Comparison of ENCODE assay signal across 9 mouse cellular contexts in the genomic region with DNA sequence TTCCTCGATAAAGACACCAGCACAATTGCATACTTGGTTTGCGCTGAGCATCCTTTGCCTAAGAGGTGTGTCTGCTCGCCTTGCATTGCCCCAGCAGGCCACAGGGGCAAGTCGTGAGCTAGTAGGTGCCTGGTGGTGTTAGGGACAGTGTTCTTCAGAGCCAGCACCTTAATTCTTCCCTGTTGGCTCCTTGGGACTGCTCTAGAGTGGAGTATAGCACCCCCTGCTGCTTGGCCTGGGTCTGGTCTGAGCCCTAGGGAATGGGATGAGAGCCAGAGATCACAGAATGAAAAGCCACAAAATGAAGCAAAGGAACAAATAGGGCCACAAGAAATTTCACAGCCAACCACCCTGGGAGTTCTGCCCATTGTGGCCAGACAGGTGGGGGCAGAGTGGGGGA. TPM values are rescaled to one million over a fixed set of nuclear protein-coding genes. Genes with fewer than 3 reads are reported as not detected.
DNase-seq lines count a peak whose midpoint lies in the region; ATAC-seq lines count a peak whose summit lies in the region.
"Had no signal": no experiment of that assay in that cellular context is flagged by ENCODE, and none has a peak within 500 bp of the region (broad histone marks: within the 10 kb centered on the region; RNA-seq: fewer than 3 reads in every experiment).

No protein-coding gene starts in this region.

- no peak overlapping the region for H3K4me3 ChIP-seq in heart, embryonic 10.5 days
- H3K4me3 ChIP-seq in embryonic facial prominence, embryonic 11.5 days (ENCODE audit: low read depth, low read length) = no peak overlapping the region
- H3K4me3 ChIP-seq: liver, embryonic 15.5 days had no signal

- peaks cover 25% of the 10 kb centered on the region for H3K4me1 ChIP-seq in heart, embryonic 10.5 days
- peaks cover 5% of the 10 kb centered on the region; the same call in 1 of the 2 replicates for H3K4me1 ChIP-seq in embryonic facial prominence, embryonic 11.5 days (ENCODE audit: control insufficient read depth, insufficient read depth, low read length)

- no peak overlapping the region for H3K4me2 ChIP-seq in embryonic facial prominence, embryonic 11.5 days (ENCODE audit: low read depth, low read length)
- H3K4me2 ChIP-seq: liver, embryonic 15.5 days had no signal

- no peaks in the 10 kb centered on the region for H3K36me3 ChIP-seq in heart, embryonic 10.5 days
- H3K36me3 ChIP-seq in embryonic facial prominence, embryonic 11.5 days (replicated peaks; ENCODE audit: control insufficient read depth, insufficient read depth, low read depth, low read length) = no peaks in the 10 kb centered on the region
- no peaks in the 10 kb centered on the region for H3K36me3 ChIP-seq in splenic B cell, adult 2 months (ENCODE audit: control insufficient read depth, insufficient read depth, low read length, poor library complexity, severe bottlenecking)
- H3K36me3 ChIP-seq: liver, embryonic 15.5 days had no signal

- H3K27me3 ChIP-seq in heart, embryonic 10.5 days (ENCODE audit: insufficient read depth, poor library complexity, severe bottlenecking) = no peaks in the 10 kb centered on the region
- no peaks in the 10 kb centered on the region for H3K27me3 ChIP-seq in embryonic facial prominence, embryonic 11.5 days (ENCODE audit: control insufficient read depth, insufficient read depth, low read length)
- no peaks in the 10 kb centered on the region for H3K27me3 ChIP-seq in splenic B cell, adult 2 months (ENCODE audit: control insufficient read depth, insufficient read depth, low read length, poor library complexity, severe bottlenecking)

- H3K9ac ChIP-seq in embryonic facial prominence, embryonic 11.5 days (replicated peaks; ENCODE audit: low read length) = no peak overlapping the region
- H3K9ac ChIP-seq: liver, embryonic 15.5 days had no signal

- H3K9me3 ChIP-seq in heart, embryonic 10.5 days = no peaks in the 10 kb centered on the region
- no peaks in the 10 kb centered on the region for H3K9me3 ChIP-seq in embryonic facial prominence, embryonic 11.5 days (replicated peaks; ENCODE audit: control insufficient read depth, low read length)
- H3K9me3 ChIP-seq: liver, embryonic 15.5 days had no signal

- no peak overlapping the region for H3K27ac ChIP-seq in heart, embryonic 10.5 days
- H3K27ac ChIP-seq in embryonic facial prominence, embryonic 11.5 days (replicated peaks; ENCODE audit: low read depth, low read length) = no peak overlapping the region
- H3K27ac ChIP-seq: liver, embryonic 15.5 days had no signal

- ATAC-seq in embryonic facial prominence, embryonic 11.5 days (replicated peaks; ENCODE audit: insufficient number of reproducible peaks, low FRiP score, low TSS enrichment, low read depth) = no peak

- WGBS in heart, embryonic 10.5 days = 59% methylated on average over 4 of the region's 4 CpGs
- WGBS in embryonic facial prominence, embryonic 11.5 days = 56% methylated on average over 4 of the region's 4 CpGs

- DNase-seq in heart, adult 11 months = peak; percentile 96
- DNase-seq in heart, embryonic 10.5 days (ENCODE audit: low spot score) = no peak
- DNase-seq in adrenal gland, adult 18-20 months (ENCODE audit: low spot score in 2 of 2) = peak; percentile 64 to 70
- DNase-seq in embryonic facial prominence, embryonic 11.5 days (ENCODE audit: low spot score) = peak; percentile 49
- peak; percentile 63 to 76 for DNase-seq in heart, postnatal 36 days
- peak; percentile 63 to 68 for DNase-seq in layer of hippocampus, postnatal 10 days (ENCODE audit: low spot score in 2 of 2)
- peak; percentile 78 for DNase-seq in lung, postnatal 25 days (ENCODE audit: low spot score)
- DNase-seq in splenic B cell, adult 2 months (ENCODE audit: low read depth, low spot score) = peak; percentile 74

- intact Hi-C loops in heart, postnatal 36 days (cut with DNase I) = loop anchor here (1.0 to 2.0 kb wide), 2 partner anchors 62 to 206 kb away; a partner anchor contains a TSS

RNA-seq across cellular contexts. Expression of a gene that starts 11.6 kb away (rescaled TPM):
- 3.7 and 4.1 TPM in 2 replicates for polyA plus RNA-seq in heart, embryonic 10.5 days (2016; fragmentation: Nextera tagmentation; extraction: Ambion mirVana)
- total RNA-seq in adrenal gland, adult 18-20 months (2021) = under 1 TPM; 0.51 to 0.56 TPM
- 2.7 and 2.9 TPM in 2 replicates for polyA plus RNA-seq in embryonic facial prominence, embryonic 11.5 days (2014; fragmentation: Nextera tagmentation; extraction: Ambion mirVana)
- under 1 TPM; 0.41 to 0.61 TPM for total RNA-seq in heart, postnatal 36 days (2021)
- under 1 TPM; 0.29 to 0.48 TPM for total RNA-seq in layer of hippocampus, postnatal 10 days (2021)

RNA-seq across cellular contexts. Expression of a gene that starts 33.8 kb away (rescaled TPM):
- polyA plus RNA-seq in heart, embryonic 10.5 days (2016; fragmentation: Nextera tagmentation; extraction: Ambion mirVana) = not detected in 2 replicates
- total RNA-seq in adrenal gland, adult 18-20 months (2021) = not detected
- polyA plus RNA-seq in embryonic facial prominence, embryonic 11.5 days (2014; fragmentation: Nextera tagmentation; extraction: Ambion mirVana) = not detected in 2 replicates
- not detected for total RNA-seq in heart, postnatal 36 days (2021)
- total RNA-seq in layer of hippocampus, postnatal 10 days (2021) = not detected
- polyA plus RNA-seq: liver, embryonic 15.5 days had no signal

RNA-seq across cellular contexts. Expression of a gene that starts 40.9 kb away (rescaled TPM):
- 0.36 TPM in 1 of 2 replicates, not detected in the other for polyA plus RNA-seq in heart, embryonic 10.5 days (2016; fragmentation: Nextera tagmentation; extraction: Ambion mirVana)
- not detected for total RNA-seq in adrenal gland, adult 18-20 months (2021)
- polyA plus RNA-seq in embryonic facial prominence, embryonic 11.5 days (2014; fragmentation: Nextera tagmentation; extraction: Ambion mirVana) = not detected in 2 replicates
- total RNA-seq in heart, postnatal 36 days (2021) = not detected
- not detected for total RNA-seq in layer of hippocampus, postnatal 10 days (2021)
- polyA plus RNA-seq: liver, embryonic 15.5 days had no signal

RNA-seq across cellular contexts. Expression of a gene that starts 50.6 kb away (rescaled TPM):
- polyA plus RNA-seq in heart, embryonic 10.5 days (2016; fragmentation: Nextera tagmentation; extraction: Ambion mirVana) = not detected in 2 replicates
- total RNA-seq in adrenal gland, adult 18-20 months (2021) = not detected
- not detected in 2 replicates for polyA plus RNA-seq in embryonic facial prominence, embryonic 11.5 days (2014; fragmentation: Nextera tagmentation; extraction: Ambion mirVana)
- not detected for total RNA-seq in heart, postnatal 36 days (2021)
- not detected for total RNA-seq in layer of hippocampus, postnatal 10 days (2021)
- polyA plus RNA-seq: liver, embryonic 15.5 days had no signal

RNA-seq across cellular contexts. Expression of a gene that starts 55.8 kb away (rescaled TPM):
- polyA plus RNA-seq in heart, embryonic 10.5 days (2016; fragmentation: Nextera tagmentation; extraction: Ambion mirVana) = not detected in 2 replicates
- total RNA-seq in adrenal gland, adult 18-20 months (2021) = not detected
- not detected in 2 replicates for polyA plus RNA-seq in embryonic facial prominence, embryonic 11.5 days (2014; fragmentation: Nextera tagmentation; extraction: Ambion mirVana)
- total RNA-seq in heart, postnatal 36 days (2021) = not detected
- total RNA-seq in layer of hippocampus, postnatal 10 days (2021) = not detected
- polyA plus RNA-seq: liver, embryonic 15.5 days had no signal
